Mouse (Mus musculus) liver, embryonic 14.5 days (tissue): ENCODE data around the gene Abcc4.

Source experiments
- CTCF ChIP-seq: IDR thresholded peaks from 2 replicates; pipeline ENCODE4 v1.5.1; 2016; ENCODE audit warnings: antibody characterized with exemption, low read depth, control low read depth
- EP300 ChIP-seq: IDR thresholded peaks from 2 replicates; pipeline ENCODE4 v1.6.1; 2016; ENCODE audit warnings: antibody characterized with exemption, low read depth

- TF ChIP-seq CTCF: no peak
- no peak for TF ChIP-seq EP300
Observed at GRCm38 (mm10) chr14:118713869-118714268, 7.8 kb upstream of the Abcc4 start.
